ENCODE assay signal across 24 mouse cellular contexts in genomic region chr2:155814829-155815228, GRCm38 (mm10). TPM values are rescaled to one million over a fixed set of nuclear protein-coding genes. Genes with fewer than 3 reads are reported as not detected.
DNase-seq lines count a peak whose midpoint lies in the region; ATAC-seq and TF ChIP-seq lines count a peak whose summit lies in the region.
"Had no signal": no experiment of that assay in that cellular context is flagged by ENCODE, and none has a peak within 500 bp of the region (broad histone marks: within the 10 kb centered on the region; RNA-seq: fewer than 3 reads in every experiment).

No protein-coding gene starts in this region.

- H3K4me3 ChIP-seq in midbrain, postnatal 0 days (ENCODE audit: low read depth, low read length), result no peak overlapping the region
- no peak overlapping the region for H3K4me3 ChIP-seq in midbrain, embryonic 10.5 days
- no peak overlapping the region for H3K4me3 ChIP-seq in embryonic facial prominence, embryonic 14.5 days (ENCODE audit: low read depth, low read length)
- no peak overlapping the region for H3K4me3 ChIP-seq in midbrain, embryonic 11.5 days (ENCODE audit: low read depth, low read length)
- H3K4me3 ChIP-seq: forebrain, embryonic 12.5 days; heart, embryonic 13.5 days; hindbrain, embryonic 15.5 days had no signal

- no peak for ATAC-seq in cerebellum, adult (ENCODE audit: insufficient number of reproducible peaks, low FRiP score, low TSS enrichment)
- ATAC-seq in midbrain, postnatal 0 days (ENCODE audit: low FRiP score), result no peak
- ATAC-seq in embryonic facial prominence, embryonic 14.5 days (ENCODE audit: low read depth), result no peak
- ATAC-seq in midbrain, embryonic 11.5 days (ENCODE audit: low FRiP score), result no peak
- ATAC-seq: intestine, embryonic 16.5 days; liver, postnatal 0 days had no signal

- peaks cover 18% of the 10 kb centered on the region for H3K36me3 ChIP-seq in midbrain, postnatal 0 days (ENCODE audit: insufficient read depth, low read length)
- H3K36me3 ChIP-seq in midbrain, embryonic 10.5 days, result peaks cover 8% of the 10 kb centered on the region
- peaks cover 4% of the 10 kb centered on the region; the same call in 1 of the 2 replicates for H3K36me3 ChIP-seq in embryonic facial prominence, embryonic 14.5 days (ENCODE audit: control insufficient read depth, insufficient read depth, low read length)
- no peaks in the 10 kb centered on the region for H3K36me3 ChIP-seq in midbrain, embryonic 11.5 days (ENCODE audit: control insufficient read depth, insufficient read depth, low read length)

- no peak for TF ChIP-seq POLR2A in brain, embryonic 14.5 days (IDR thresholded peaks at IDR 0.05; ENCODE audit: borderline replicate concordance, extremely low read depth, insufficient read depth, insufficient read length, poor library complexity, severe bottlenecking)

- DNase-seq in cerebellum, adult 11-12 months, result peak; percentile 39
- DNase-seq in midbrain, postnatal 0 days (ENCODE audit: low spot score), result peak; percentile 74
- DNase-seq in midbrain, embryonic 10.5 days (ENCODE audit: low spot score), result no peak
- DNase-seq in brain, embryonic 14.5 days (ENCODE audit: low read depth), result peak; percentile 27
- peak; percentile 22 for DNase-seq in embryonic facial prominence, embryonic 14.5 days (ENCODE audit: low spot score)
- DNase-seq in thymus, postnatal 14 days, result no peak
- no peak for DNase-seq in midbrain, embryonic 11.5 days (ENCODE audit: low spot score, missing footprints)
- DNase-seq: adrenal gland, adult 8-10 months; embryo, embryonic 11 days; heart, adult 18-20 months; heart, postnatal 36 days; left cerebral cortex, postnatal 4 days; liver; liver, postnatal 0 days; lung, postnatal 14 days; thymus, postnatal 36 days had no signal

- H3K9ac ChIP-seq in midbrain, postnatal 0 days (replicated peaks; ENCODE audit: low read length, poor library complexity, severe bottlenecking), result no peak overlapping the region
- no peak overlapping the region for H3K9ac ChIP-seq in embryonic facial prominence, embryonic 14.5 days (ENCODE audit: low read depth, low read length)
- H3K9ac ChIP-seq in midbrain, embryonic 11.5 days (ENCODE audit: low read length), result no peak overlapping the region
- H3K9ac ChIP-seq: forebrain, embryonic 12.5 days; heart, embryonic 13.5 days; hindbrain, embryonic 15.5 days; liver, postnatal 0 days had no signal

- WGBS in midbrain, postnatal 0 days, result 34% methylated on average over 5 of the region's 5 CpGs
- WGBS in midbrain, embryonic 10.5 days, result 36% methylated on average over 5 of the region's 5 CpGs
- 21% methylated on average over 5 of the region's 5 CpGs for WGBS in embryonic facial prominence, embryonic 14.5 days
- WGBS in midbrain, embryonic 11.5 days, result 41% methylated on average over 5 of the region's 5 CpGs

- H3K4me2 ChIP-seq in midbrain, postnatal 0 days (ENCODE audit: low read depth, low read length, poor library complexity, severe bottlenecking), result no peak overlapping the region
- no peak overlapping the region for H3K4me2 ChIP-seq in embryonic facial prominence, embryonic 14.5 days (ENCODE audit: low read depth, low read length)
- no peak overlapping the region for H3K4me2 ChIP-seq in midbrain, embryonic 11.5 days
- H3K4me2 ChIP-seq: forebrain, embryonic 12.5 days; heart, embryonic 13.5 days; hindbrain, embryonic 15.5 days had no signal

- TF ChIP-seq CTCF in midbrain, postnatal 0 days (IDR thresholded peaks at IDR 0.05), result no peak
- TF ChIP-seq CTCF in brain, embryonic 14.5 days (IDR thresholded peaks at IDR 0.05; ENCODE audit: borderline replicate concordance, extremely low read depth, insufficient read depth, insufficient read length), result no peak

- H3K4me1 ChIP-seq in midbrain, postnatal 0 days (ENCODE audit: insufficient read depth, low read length), result peaks cover 11% of the 10 kb centered on the region; the same call in 1 of the 2 replicates
- peaks cover 22% of the 10 kb centered on the region for H3K4me1 ChIP-seq in midbrain, embryonic 10.5 days
- 0 out of 2 replicates have a peak, but pooled peaks cover 6% of the 10 kb centered on the region for H3K4me1 ChIP-seq in embryonic facial prominence, embryonic 14.5 days (ENCODE audit: control insufficient read depth, insufficient read depth, low read length)
- H3K4me1 ChIP-seq in midbrain, embryonic 11.5 days (ENCODE audit: control insufficient read depth, insufficient read depth, low read length), result peaks cover 9% of the 10 kb centered on the region; the same call in 1 of the 2 replicates

- H3K9me3 ChIP-seq in midbrain, postnatal 0 days (ENCODE audit: low read length), result no peaks in the 10 kb centered on the region
- no peaks in the 10 kb centered on the region for H3K9me3 ChIP-seq in midbrain, embryonic 10.5 days (replicated peaks)
- H3K9me3 ChIP-seq in embryonic facial prominence, embryonic 14.5 days (ENCODE audit: control insufficient read depth, low read length), result no peaks in the 10 kb centered on the region
- no peaks in the 10 kb centered on the region for H3K9me3 ChIP-seq in midbrain, embryonic 11.5 days (ENCODE audit: control insufficient read depth, low read length)
- H3K9me3 ChIP-seq: forebrain, embryonic 12.5 days; heart, embryonic 13.5 days; hindbrain, embryonic 15.5 days had no signal

- H3K27me3 ChIP-seq in midbrain, postnatal 0 days (ENCODE audit: insufficient read depth, low read length), result no peaks in the 10 kb centered on the region
- H3K27me3 ChIP-seq in midbrain, embryonic 10.5 days (ENCODE audit: low read depth, poor library complexity, severe bottlenecking), result 0 out of 2 replicates have a peak, but pooled peaks cover 6% of the 10 kb centered on the region
- H3K27me3 ChIP-seq in embryonic facial prominence, embryonic 14.5 days (replicated peaks; ENCODE audit: control insufficient read depth, insufficient read depth, low read length), result no peaks in the 10 kb centered on the region
- no peaks in the 10 kb centered on the region for H3K27me3 ChIP-seq in midbrain, embryonic 11.5 days (ENCODE audit: control insufficient read depth, insufficient read depth, low read length)
- H3K27me3 ChIP-seq: forebrain, embryonic 12.5 days; heart, embryonic 13.5 days; hindbrain, embryonic 15.5 days had no signal

- H3K27ac ChIP-seq in midbrain, postnatal 0 days (ENCODE audit: low read depth, low read length), result no peak overlapping the region
- no peak overlapping the region for H3K27ac ChIP-seq in midbrain, embryonic 10.5 days (replicated peaks)
- H3K27ac ChIP-seq in embryonic facial prominence, embryonic 14.5 days (replicated peaks; ENCODE audit: low read depth, low read length), result no peak overlapping the region
- no peak overlapping the region for H3K27ac ChIP-seq in midbrain, embryonic 11.5 days (ENCODE audit: low read depth, low read length)
- H3K27ac ChIP-seq: forebrain, embryonic 12.5 days; heart, embryonic 13.5 days; hindbrain, embryonic 15.5 days had no signal

RNA-seq across cellular contexts. Expression of gene BC029722, which starts 4.4 kb away (rescaled TPM):
- total RNA-seq in midbrain, postnatal 0 days (2014; rRNA removed), result 35.2 TPM in 2 replicates
- polyA plus RNA-seq in midbrain, postnatal 0 days (2015; fragmentation: Nextera tagmentation; extraction: Ambion mirVana), result 56.6 and 61.0 TPM in 2 replicates
- polyA plus RNA-seq in midbrain, embryonic 10.5 days (2016; fragmentation: Nextera tagmentation; extraction: Ambion mirVana), result 6.8 and 10.5 TPM in 2 replicates
- polyA plus RNA-seq in brain, embryonic 14.5 days (2012; rRNA removed), result 21.5 and 26.5 TPM in 2 replicates
- 10.8 and 12.2 TPM in 2 replicates for polyA plus RNA-seq in embryonic facial prominence, embryonic 14.5 days (2014; fragmentation: Nextera tagmentation; extraction: Ambion mirVana)
- 7.9 and 8.0 TPM in 2 replicates for polyA plus RNA-seq in midbrain, embryonic 11.5 days (2014; fragmentation: Nextera tagmentation; extraction: Ambion mirVana)

RNA-seq across cellular contexts. Expression of gene Eif6, which starts 11.9 kb away (rescaled TPM):
- 80.7 and 85.4 TPM in 2 replicates for total RNA-seq in midbrain, postnatal 0 days (2014; rRNA removed)
- polyA plus RNA-seq in midbrain, postnatal 0 days (2015; fragmentation: Nextera tagmentation; extraction: Ambion mirVana), result 130 and 143 TPM in 2 replicates
- 227 and 257 TPM in 2 replicates for polyA plus RNA-seq in midbrain, embryonic 10.5 days (2016; fragmentation: Nextera tagmentation; extraction: Ambion mirVana)
- polyA plus RNA-seq in brain, embryonic 14.5 days (2012; rRNA removed), result 88.8 and 100.0 TPM in 2 replicates
- polyA plus RNA-seq in embryonic facial prominence, embryonic 14.5 days (2014; fragmentation: Nextera tagmentation; extraction: Ambion mirVana), result 151 and 162 TPM in 2 replicates
- 188 TPM in 2 replicates for polyA plus RNA-seq in midbrain, embryonic 11.5 days (2014; fragmentation: Nextera tagmentation; extraction: Ambion mirVana)

RNA-seq across cellular contexts. Expression of gene Fam83c, which starts 19.8 kb away (rescaled TPM):
- total RNA-seq in midbrain, postnatal 0 days (2014; rRNA removed), result not detected in 2 replicates
- 0.07 TPM in 1 of 2 replicates, not detected in the other for polyA plus RNA-seq in midbrain, postnatal 0 days (2015; fragmentation: Nextera tagmentation; extraction: Ambion mirVana)
- 0.16 and 0.50 TPM in 2 replicates for polyA plus RNA-seq in midbrain, embryonic 10.5 days (2016; fragmentation: Nextera tagmentation; extraction: Ambion mirVana)
- 0.04 TPM in 2 replicates for polyA plus RNA-seq in brain, embryonic 14.5 days (2012; rRNA removed)
- polyA plus RNA-seq in embryonic facial prominence, embryonic 14.5 days (2014; fragmentation: Nextera tagmentation; extraction: Ambion mirVana), result 0.74 and 1.1 TPM in 2 replicates
- 0.14 and 0.25 TPM in 2 replicates for polyA plus RNA-seq in midbrain, embryonic 11.5 days (2014; fragmentation: Nextera tagmentation; extraction: Ambion mirVana)
- total RNA-seq: gastrocnemius, adult 8-10 months; heart, adult 18-20 months; heart, postnatal 36 days; layer of hippocampus, adult 18-20 months; left cerebral cortex, postnatal 4 days; megakaryocyte-erythroid progenitor cell, adult 5-6 weeks had no signal

RNA-seq across cellular contexts. Expression of gene Mmp24, which starts 39.7 kb away (rescaled TPM):
- 149 and 178 TPM in 2 replicates for total RNA-seq in midbrain, postnatal 0 days (2014; rRNA removed)
- polyA plus RNA-seq in midbrain, postnatal 0 days (2015; fragmentation: Nextera tagmentation; extraction: Ambion mirVana), result 12.3 and 14.1 TPM in 2 replicates
- 0.49 and 1.5 TPM in 2 replicates for polyA plus RNA-seq in midbrain, embryonic 10.5 days (2016; fragmentation: Nextera tagmentation; extraction: Ambion mirVana)
- polyA plus RNA-seq in brain, embryonic 14.5 days (2012; rRNA removed), result 65.2 and 81.3 TPM in 2 replicates
- 0.51 TPM in 2 replicates for polyA plus RNA-seq in embryonic facial prominence, embryonic 14.5 days (2014; fragmentation: Nextera tagmentation; extraction: Ambion mirVana)
- polyA plus RNA-seq in midbrain, embryonic 11.5 days (2014; fragmentation: Nextera tagmentation; extraction: Ambion mirVana), result 2.0 and 2.1 TPM in 2 replicates
- total RNA-seq: gastrocnemius, adult 8-10 months; heart, adult 18-20 months; heart, postnatal 36 days had no signal
- polyA plus RNA-seq: liver, postnatal 0 days had no signal

Comparison
In these comparisons a context has a peak if more than half of its experiments do, and no peak if none do; other contexts are left out.
1. DNase-seq: peak in cerebellum, adult 11-12 months (single experiment), midbrain, postnatal 0 days (single experiment), brain, embryonic 14.5 days (single experiment) and embryonic facial prominence, embryonic 14.5 days (single experiment); none in midbrain, embryonic 10.5 days (single experiment), thymus, postnatal 14 days (single experiment) and midbrain, embryonic 11.5 days (single experiment).